29 mouse cellular contexts compared by ENCODE assay signal in genomic region chr17:49551991-49552390, GRCm38 (mm10). TPM values are rescaled to one million over a fixed set of nuclear protein-coding genes. Genes with fewer than 3 reads are reported as not detected.
DNase-seq lines count a peak whose midpoint lies in the region; ATAC-seq and TF ChIP-seq lines count a peak whose summit lies in the region.
"Had no signal": no experiment of that assay in that cellular context is flagged by ENCODE, and none has a peak within 500 bp of the region (broad histone marks: within the 10 kb centered on the region; RNA-seq: fewer than 3 reads in every experiment).

No protein-coding gene starts in this region.

- no peaks in the 10 kb centered on the region for H3K36me3 ChIP-seq in lung, postnatal 0 days (ENCODE audit: insufficient read depth, low read length)
- H3K36me3 ChIP-seq in forebrain, embryonic 12.5 days (replicated peaks): no peaks in the 10 kb centered on the region
- no peaks in the 10 kb centered on the region for H3K36me3 ChIP-seq in hindbrain, embryonic 10.5 days
- H3K36me3 ChIP-seq: forebrain, embryonic 15.5 days; limb, embryonic 15.5 days; liver, embryonic 13.5 days; midbrain, embryonic 12.5 days; neural tube, embryonic 13.5 days; stomach, embryonic 15.5 days had no signal

- H3K4me1 ChIP-seq in lung, adult 2 months (ENCODE audit: control insufficient read depth, insufficient read depth, low read length): peaks cover 5% of the 10 kb centered on the region
- peaks cover 3% of the 10 kb centered on the region; the same call in 1 of the 2 replicates for H3K4me1 ChIP-seq in lung, postnatal 0 days (ENCODE audit: insufficient read depth, low read depth, low read length)
- H3K4me1 ChIP-seq in forebrain, embryonic 12.5 days: no peaks in the 10 kb centered on the region
- no peaks in the 10 kb centered on the region for H3K4me1 ChIP-seq in hindbrain, embryonic 10.5 days (replicated peaks)
- H3K4me1 ChIP-seq: embryonic facial prominence, embryonic 12.5 days; forebrain, embryonic 15.5 days; limb, embryonic 15.5 days; liver, embryonic 13.5 days; megakaryocyte, embryonic 14.5 days; midbrain, embryonic 12.5 days; neural tube, embryonic 13.5 days; stomach, embryonic 15.5 days had no signal

- no peaks in the 10 kb centered on the region for H3K27me3 ChIP-seq in lung, postnatal 0 days (replicated peaks; ENCODE audit: insufficient read depth, low read length)
- no peaks in the 10 kb centered on the region for H3K27me3 ChIP-seq in forebrain, embryonic 12.5 days
- H3K27me3 ChIP-seq in hindbrain, embryonic 10.5 days (ENCODE audit: insufficient read depth, poor library complexity, severe bottlenecking): no peaks in the 10 kb centered on the region
- H3K27me3 ChIP-seq: embryonic facial prominence, embryonic 12.5 days; forebrain, embryonic 15.5 days; heart, embryonic 13.5 days; limb, embryonic 15.5 days; liver, embryonic 13.5 days; megakaryocyte, embryonic 14.5 days; midbrain, embryonic 12.5 days; neural tube, embryonic 13.5 days; stomach, embryonic 15.5 days had no signal

- H3K9me3 ChIP-seq in lung, postnatal 0 days (ENCODE audit: low read length): no peaks in the 10 kb centered on the region
- H3K9me3 ChIP-seq in forebrain, embryonic 12.5 days: no peaks in the 10 kb centered on the region
- H3K9me3 ChIP-seq in hindbrain, embryonic 10.5 days: no peaks in the 10 kb centered on the region
- H3K9me3 ChIP-seq: embryonic facial prominence, embryonic 12.5 days; forebrain, embryonic 15.5 days; limb, embryonic 15.5 days; liver, embryonic 13.5 days; midbrain, embryonic 12.5 days; neural tube, embryonic 13.5 days; stomach, embryonic 15.5 days had no signal

- peak; percentile 89 for ATAC-seq in lung, postnatal 0 days
- ATAC-seq in forebrain, embryonic 12.5 days (ENCODE audit: low FRiP score): no peak
- ATAC-seq: forebrain, embryonic 15.5 days; hindbrain, embryonic 16.5 days had no signal

- H3K4me2 ChIP-seq in lung, postnatal 0 days (replicated peaks; ENCODE audit: low read depth, low read length): no peak overlapping the region
- no peak overlapping the region for H3K4me2 ChIP-seq in forebrain, embryonic 12.5 days
- H3K4me2 ChIP-seq: embryonic facial prominence, embryonic 12.5 days; forebrain, embryonic 15.5 days; heart, embryonic 13.5 days; limb, embryonic 15.5 days; liver, embryonic 13.5 days; lung, embryonic 14.5 days; midbrain, embryonic 12.5 days; neural tube, embryonic 13.5 days; stomach, embryonic 15.5 days had no signal

- TF ChIP-seq EP300 in lung, postnatal 0 days (IDR thresholded peaks at IDR 0.05): peak; percentile 70

- no peak overlapping the region for H3K27ac ChIP-seq in gastrocnemius, adult 2 months
- peak overlapping the region; percentile 66; the same call in 1 of the 2 replicates for H3K27ac ChIP-seq in lung, postnatal 0 days (ENCODE audit: low read length)
- H3K27ac ChIP-seq in forebrain, embryonic 12.5 days: no peak overlapping the region
- no peak overlapping the region for H3K27ac ChIP-seq in hindbrain, embryonic 10.5 days
- H3K27ac ChIP-seq: embryonic facial prominence, embryonic 12.5 days; forebrain, embryonic 15.5 days; heart, embryonic 13.5 days; limb, embryonic 15.5 days; liver, embryonic 13.5 days; midbrain, embryonic 12.5 days; neural tube, embryonic 13.5 days; stomach, embryonic 15.5 days had no signal

- TF ChIP-seq POLR2A in lung, adult 2 months (IDR thresholded peaks at IDR 0.05; ENCODE audit: borderline replicate concordance, extremely low read depth, low read depth, low read length): no peak

- intact Hi-C loops in gastrocnemius, adult 2 months (cut with DNase I): no loop called here
- intact Hi-C loops in gastrocnemius, postnatal 36 days (cut with DNase I): no loop called here

- WGBS in lung, adult 2 months: 51% methylated on average over 7 of the region's 7 CpGs
- WGBS in lung, postnatal 0 days: 52% methylated on average over 7 of the region's 7 CpGs
- WGBS in forebrain, embryonic 12.5 days: 81% methylated on average over 7 of the region's 7 CpGs
- WGBS in hindbrain, embryonic 10.5 days: 90% methylated on average over 7 of the region's 7 CpGs

- H3K9ac ChIP-seq in lung, postnatal 0 days (replicated peaks; ENCODE audit: low read depth): no peak overlapping the region
- no peak overlapping the region for H3K9ac ChIP-seq in forebrain, embryonic 12.5 days
- H3K9ac ChIP-seq: embryonic facial prominence, embryonic 12.5 days; forebrain, embryonic 15.5 days; heart, embryonic 13.5 days; limb, embryonic 15.5 days; liver, embryonic 13.5 days; lung, embryonic 14.5 days; midbrain, embryonic 12.5 days; neural tube, embryonic 13.5 days; stomach, embryonic 15.5 days had no signal

- no peak overlapping the region for H3K4me3 ChIP-seq in gastrocnemius, adult 2 months
- H3K4me3 ChIP-seq in lung, adult 2 months (replicated peaks; ENCODE audit: extremely low read depth, low read depth, low read length): no peak overlapping the region
- no peak overlapping the region for H3K4me3 ChIP-seq in lung, postnatal 0 days (ENCODE audit: low read depth, low read length)
- no peak overlapping the region for H3K4me3 ChIP-seq in forebrain, embryonic 12.5 days (replicated peaks)
- no peak overlapping the region for H3K4me3 ChIP-seq in hindbrain, embryonic 10.5 days
- H3K4me3 ChIP-seq: embryonic facial prominence, embryonic 12.5 days; forebrain, embryonic 15.5 days; heart, embryonic 13.5 days; limb, embryonic 15.5 days; liver, embryonic 13.5 days; megakaryocyte, embryonic 14.5 days; midbrain, embryonic 12.5 days; neural tube, embryonic 13.5 days; stomach, embryonic 15.5 days had no signal

- DNase-seq in gastrocnemius, adult 2 months: peak; percentile 46
- DNase-seq in gastrocnemius, postnatal 36 days: no peak
- peak; percentile 50 for DNase-seq in lung, adult 2 months
- peak; percentile 86 for DNase-seq in lung, postnatal 0 days (ENCODE audit: low spot score)
- peak; percentile 39 to 73 for DNase-seq in lung, postnatal 4 days
- no peak for DNase-seq in hindbrain, embryonic 10.5 days (ENCODE audit: low spot score)
- DNase-seq: adrenal gland, postnatal 25 days; B cell, adult 2 months; cerebellum, postnatal 36 days; heart, postnatal 10 days; kidney, adult 18-20 months; kidney, postnatal 36 days; layer of hippocampus, postnatal 36 days; left cerebral cortex, postnatal 4 days; liver, embryonic 13.5 days; lung, embryonic 14.5 days; thymus, adult 18-20 months; thymus, postnatal 25 days had no signal

- no peak for TF ChIP-seq CTCF in gastrocnemius, adult 2 months (IDR thresholded peaks at IDR 0.05)
- no peak for TF ChIP-seq CTCF in lung, adult 2 months (IDR thresholded peaks at IDR 0.05; ENCODE audit: insufficient read depth, low read length)
- TF ChIP-seq CTCF in lung, postnatal 0 days (IDR thresholded peaks at IDR 0.05): no peak; the same call in 1 of the 2 replicates

RNA-seq across cellular contexts. Expression of gene Daam2, which starts 12.2 kb away (rescaled TPM):
- total RNA-seq in gastrocnemius, adult 2 months (2021): 1 to 10 TPM; 3.0 to 6.0 TPM
- 1 to 10 TPM; 5.2 to 5.5 TPM for total RNA-seq in gastrocnemius, postnatal 36 days (2021)
- 6.0 and 8.7 TPM in 2 replicates for polyA plus RNA-seq in lung, adult 2 months (2012; rRNA removed)
- 4.6 and 6.6 TPM in 2 replicates for polyA plus RNA-seq in lung, postnatal 0 days (2015; fragmentation: Nextera tagmentation; extraction: Ambion mirVana)
- polyA plus RNA-seq in forebrain, embryonic 12.5 days (2016; fragmentation: Nextera tagmentation; extraction: Ambion mirVana): 1.5 and 2.0 TPM in 2 replicates
- 2.2 and 2.6 TPM in 2 replicates for polyA plus RNA-seq in hindbrain, embryonic 10.5 days (2016; fragmentation: Nextera tagmentation; extraction: Ambion mirVana)
- total RNA-seq: hematopoietic stem cell, adult 5-6 weeks had no signal

Comparison
In these comparisons a context has a peak if more than half of its experiments do, and no peak if none do; other contexts are left out.
1. DNase-seq: peak in gastrocnemius, adult 2 months (single experiment), lung, adult 2 months (single experiment), lung, postnatal 0 days (single experiment) and lung, postnatal 4 days (2 of 2); none in gastrocnemius, postnatal 36 days (0 of 2) and hindbrain, embryonic 10.5 days (single experiment).